Mouse (Mus musculus) MEL (cell line): ENCODE data around the gene Ubox5. TPM values are rescaled to one million over a fixed set of nuclear protein-coding genes. Genes with fewer than 3 reads are reported as not detected.
A peak's percentile ranks its signal among the peaks of the same experiment; 100 is the strongest.

Experiments
- DNase-seq: peaks from one replicate; pipeline ENCODE4 v3.0.0; 2011; ENCODE audit warnings: low read depth, low spot score
- H3K27ac ChIP-seq: 2 replicates; pipeline ENCODE4 v1.5.1; 2012; ENCODE audit warnings: low read depth, mild to moderate bottlenecking, control low read depth, low read length, moderate library complexity; ENCODE audit not compliant: control insufficient read depth
- H3K27me3 ChIP-seq, 2 experiments: fragments of 150-350 bp in 1 of 2; sonication (generic) in 1 of 2; 2 replicates each; pipeline ENCODE4 v1.6.1; 2012; ENCODE audit warnings: low read length in 2 of 2, mild to moderate bottlenecking in 2 of 2, improper control_type of control experiment in 1 of 2, moderate library complexity in 1 of 2; ENCODE audit not compliant: insufficient read depth in 2 of 2, control insufficient read depth in 1 of 2
- H3K36me3 ChIP-seq, 2 experiments: 2 replicates each; pipeline ENCODE4 v1.6.1; 2012 to 2014; ENCODE audit warnings: low read length in 2 of 2, improper control_type of control experiment in 1 of 2, inconsistent platforms in 1 of 2, mild to moderate bottlenecking in 1 of 2; ENCODE audit not compliant: insufficient read depth in 2 of 2, control insufficient read depth in 1 of 2
- H3K4me1 ChIP-seq, 2 experiments: fragments of 150-350 bp in 1 of 2; sonication (generic) in 1 of 2; 2 replicates each; pipeline ENCODE4 v1.6.1; 2012; ENCODE audit warnings: low read length in 2 of 2, improper control_type of control experiment in 1 of 2, mild to moderate bottlenecking in 1 of 2; ENCODE audit not compliant: insufficient read depth in 2 of 2, control insufficient read depth in 1 of 2
- H3K4me3 ChIP-seq, 2 experiments: fragments of 150-350 bp in 1 of 2; sonication (generic) in 1 of 2; 2 replicates each; pipeline ENCODE4 v1.5.1; 2012; ENCODE audit warnings: low read depth in 2 of 2, low read length in 2 of 2, mild to moderate bottlenecking in 2 of 2, moderate library complexity in 2 of 2, control low read depth in 1 of 2, improper control_type of control experiment in 1 of 2; ENCODE audit not compliant: control insufficient read depth in 1 of 2, insufficient read depth in 1 of 2
- H3K79me2 ChIP-seq: 2 replicates; pipeline ENCODE4 v1.6.1; 2012; ENCODE audit warnings: mild to moderate bottlenecking, low read length, moderate library complexity; ENCODE audit not compliant: control insufficient read depth, poor library complexity, insufficient read depth
- H3K9ac ChIP-seq: 2 replicates; pipeline ENCODE4 v1.6.1; 2012; ENCODE audit warnings: low read depth, mild to moderate bottlenecking, control low read depth, low read length, moderate library complexity; ENCODE audit not compliant: control insufficient read depth, poor library complexity, severe bottlenecking
- H3K9me3 ChIP-seq: fragments of 150-350 bp; sonication (generic); replicated peaks from 2 replicates; pipeline ENCODE4 v1.6.1; 2012; ENCODE audit warnings: mild to moderate bottlenecking, low read length, improper control_type of control experiment, moderate library complexity; ENCODE audit not compliant: insufficient read depth
- BHLHE40 ChIP-seq: IDR thresholded peaks from 2 replicates; pipeline ENCODE4 v1.6.1; 2012; ENCODE audit warnings: low read depth, mild to moderate bottlenecking, inconsistent platforms, low read length, improper control_type of control experiment, borderline replicate concordance
- CHD1 ChIP-seq: IDR thresholded peaks from 2 replicates; pipeline ENCODE4 v1.6.1; 2012; ENCODE audit warnings: low read depth, mild to moderate bottlenecking, inconsistent platforms, low read length, improper control_type of control experiment
- CHD2 ChIP-seq: IDR thresholded peaks from 2 replicates; pipeline ENCODE4 v1.6.1; 2011; ENCODE audit warnings: low read length, improper control_type of control experiment
- CTCF ChIP-seq, 3 experiments: IDR thresholded peaks in 2 of 3; conservative IDR thresholded peaks in 1 of 3; 2 replicates each; pipeline ENCODE4 v1.5.1; 2011 to 2012; ENCODE audit warnings: low read length in 3 of 3, low read depth in 2 of 3, mild to moderate bottlenecking in 2 of 3, improper control_type of control experiment in 1 of 3, inconsistent platforms in 1 of 3, mixed read lengths in 1 of 3, moderate library complexity in 1 of 3; ENCODE audit not compliant: control insufficient read depth in 1 of 3, insufficient read depth in 1 of 3, poor library complexity in 1 of 3, severe bottlenecking in 1 of 3
- E2F4 ChIP-seq: IDR thresholded peaks from 2 replicates; pipeline ENCODE4 v1.6.1; 2011; ENCODE audit warnings: low read depth, low read length, improper control_type of control experiment, borderline replicate concordance
- ELF1 ChIP-seq: IDR thresholded peaks from 2 replicates; pipeline ENCODE4 v1.6.1; 2014; ENCODE audit warnings: low read depth, mild to moderate bottlenecking, inconsistent platforms, low read length, improper control_type of control experiment, moderate library complexity
- EP300 ChIP-seq, 2 experiments: IDR thresholded peaks; 2 replicates each; pipeline ENCODE4 v1.6.1; 2011; ENCODE audit warnings: improper control_type of control experiment in 2 of 2, low read length in 2 of 2, low read depth in 1 of 2, mild to moderate bottlenecking in 1 of 2
- ETS1 ChIP-seq: IDR thresholded peaks from 2 replicates; pipeline ENCODE4 v1.6.1; 2012; ENCODE audit warnings: low read depth, mild to moderate bottlenecking, inconsistent platforms, low read length, improper control_type of control experiment, moderate library complexity
- GABPA ChIP-seq: IDR thresholded peaks from 2 replicates; pipeline ENCODE4 v1.6.1; 2012; ENCODE audit warnings: low read depth, mild to moderate bottlenecking, inconsistent platforms, low read length, improper control_type of control experiment, moderate library complexity
- GATA1 ChIP-seq: IDR thresholded peaks from 2 replicates; pipeline ENCODE4 v1.6.1; 2011; ENCODE audit warnings: low read depth, low read length, improper control_type of control experiment
- HCFC1 ChIP-seq: IDR thresholded peaks from 2 replicates; pipeline ENCODE4 v1.6.1; 2012; ENCODE audit warnings: low read depth, mild to moderate bottlenecking, inconsistent platforms, low read length, improper control_type of control experiment, moderate library complexity
- KAT2A ChIP-seq: conservative IDR thresholded peaks from 2 replicates; pipeline ENCODE4 v1.6.1; 2012; ENCODE audit warnings: low read depth, low read length, improper control_type of control experiment, inconsistent platforms
- MAX ChIP-seq: IDR thresholded peaks from 2 replicates; pipeline ENCODE4 v1.6.1; 2011; ENCODE audit warnings: low read length, improper control_type of control experiment
- MAZ ChIP-seq: IDR thresholded peaks from 2 replicates; pipeline ENCODE4 v1.6.1; 2012; ENCODE audit warnings: low read depth, mild to moderate bottlenecking, inconsistent platforms, low read length, improper control_type of control experiment
- MXI1 ChIP-seq: IDR thresholded peaks from 2 replicates; pipeline ENCODE4 v1.6.1; 2011; ENCODE audit warnings: mild to moderate bottlenecking, low read depth, low read length, improper control_type of control experiment
- MYB ChIP-seq: IDR thresholded peaks from 2 replicates; pipeline ENCODE4 v1.6.1; 2011; ENCODE audit warnings: mild to moderate bottlenecking, low read depth, low read length, improper control_type of control experiment
- MYC ChIP-seq: IDR thresholded peaks from 2 replicates; pipeline ENCODE4 v1.6.1; 2011; ENCODE audit warnings: low read depth, mild to moderate bottlenecking, low read length, improper control_type of control experiment, moderate library complexity
- NELFE ChIP-seq: IDR thresholded peaks from 2 replicates; pipeline ENCODE4 v1.6.1; 2011; ENCODE audit warnings: low read depth, low read length, improper control_type of control experiment
- SIN3A ChIP-seq: IDR thresholded peaks from 2 replicates; pipeline ENCODE4 v1.6.1; 2012; ENCODE audit warnings: low read length, improper control_type of control experiment, inconsistent platforms
- TBP ChIP-seq: IDR thresholded peaks from 2 replicates; pipeline ENCODE4 v1.8.0; 2011; ENCODE audit warnings: low read depth, low read length, improper control_type of control experiment
- TCF12 ChIP-seq: IDR thresholded peaks from 2 replicates; pipeline ENCODE4 v1.6.1; 2014; ENCODE audit warnings: low read depth, mild to moderate bottlenecking, inconsistent platforms, low read length, improper control_type of control experiment, moderate library complexity
- USF1 ChIP-seq: IDR thresholded peaks from 2 replicates; pipeline ENCODE4 v1.6.1; 2014; ENCODE audit warnings: low read depth, mild to moderate bottlenecking, inconsistent platforms, low read length, improper control_type of control experiment, moderate library complexity
- USF2 ChIP-seq, 2 experiments: IDR thresholded peaks; 2 replicates each; pipeline ENCODE4 v1.6.1; 2011 to 2012; ENCODE audit warnings: improper control_type of control experiment in 2 of 2, low read length in 2 of 2, borderline replicate concordance in 1 of 2, inconsistent platforms in 1 of 2, low read depth in 1 of 2, mild to moderate bottlenecking in 1 of 2; ENCODE audit not compliant: insufficient read depth in 1 of 2
- ZC3H11A ChIP-seq: IDR thresholded peaks from 2 replicates; pipeline ENCODE4 v1.6.1; 2012; ENCODE audit warnings: low read depth, mild to moderate bottlenecking, inconsistent platforms, low read length, improper control_type of control experiment
- ZMIZ1 ChIP-seq: IDR thresholded peaks from 2 replicates; pipeline ENCODE4 v1.6.1; 2012; ENCODE audit warnings: low read depth, mild to moderate bottlenecking, inconsistent platforms, low read length, improper control_type of control experiment, moderate library complexity
- polyA plus RNA-seq, 2 experiments: library from polyadenylated mRNA; stranded (reverse) in 1 of 2; unstranded in 1 of 2; fragments of >175 nt in 1 of 2; fragments of >200 nt in 1 of 2; gene quantifications; 2 replicates each; pipeline versions ENCODE4 v1.2.1 to v1.2.4; 2012; ENCODE audit warnings: low replicate concordance in 2 of 2, low read depth in 1 of 2; ENCODE audit not compliant: insufficient read length in 2 of 2, insufficient read depth in 1 of 2, missing spikeins in 1 of 2
- total RNA-seq: library from RNA; depleted of rRNA; stranded (reverse); fragments of 300-350 nt; gene quantifications from 2 replicates; pipeline ENCODE4 v1.2.3, GENCODE M21; 2012

Gene Ubox5
- total and polyA plus RNA-seq, 3 experiments: 5.4 to 11.2 TPM; not detected in 1

- Histone ChIP-seq H3K4me3 (no peak overlapping the region), H3K4me1 (no peaks in the 10 kb centered on the region), H3K79me2 (no peaks in the 10 kb centered on the region), H3K27ac (no peak overlapping the region), H3K9me3 (no peaks in the 10 kb centered on the region), H3K27me3 (no peaks in the 10 kb centered on the region), H3K36me3 (no peaks in the 10 kb centered on the region; a peak in 1 of 4 replicates), H3K9ac (no peak overlapping the region)
- no peak for DNase-seq
- TF ChIP-seq BHLHE40 (no peak), GABPA (no peak), CHD1 (no peak), HCFC1 (no peak), ELF1 (no peak), NELFE (no peak)
Measured at GRCm38 (mm10) chr2:130554841-130555240, 75.0 kb downstream of the Ubox5 start.

GRCm38 (mm10) chr2:130546957-130547356, 82.9 kb downstream of the Ubox5 start:
- no peak overlapping the region for H3K9ac ChIP-seq
- H3K79me2 ChIP-seq: no peaks in the 10 kb centered on the region
- H3K4me1 ChIP-seq: peaks cover 4 to 14% of the 10 kb centered on the region in 2 experiments; a peak in 2 of 4 replicates
- H3K27me3 ChIP-seq: no peaks in the 10 kb centered on the region
- H3K9me3 ChIP-seq: no peaks in the 10 kb centered on the region
- H3K36me3 ChIP-seq: peaks cover 5 to 11% of the 10 kb centered on the region in 2 experiments
- peak overlapping the region; percentile 9; the same call in 1 of the 2 replicates for H3K27ac ChIP-seq
- no peak overlapping the region for H3K4me3 ChIP-seq
- TF ChIP-seq E2F4 (no peak), MXI1 (peak; percentile 73), CTCF (IDR thresholded peaks at IDR 0.05 in 2 of 3, conservative IDR thresholded peaks at IDR 0.05 in 1 of 3; ENCODE audit: control insufficient read depth in 1 of 3, insufficient read depth in 1 of 3, low read depth in 2 of 3, low read length in 3 of 3, poor library complexity in 1 of 3, severe bottlenecking in 1 of 3) (no peak), MYC (no peak), ZMIZ1 (no peak), USF2 (IDR thresholded peaks at IDR 0.05; ENCODE audit: borderline replicate concordance in 1 of 2, insufficient read depth in 1 of 2, low read depth in 1 of 2, low read length in 2 of 2) (peak in 1 of 2 experiments; percentile 73; a peak in 2 of 4 replicates), GABPA (no peak), MYB (peak; percentile 38; the same call in 1 of the 2 replicates), MAZ (no peak), KAT2A (no peak), SIN3A (no peak), CHD2 (no peak), ZC3H11A (no peak), CHD1 (no peak), MAX (peak; percentile 85), EP300 (IDR thresholded peaks at IDR 0.05; ENCODE audit: low read depth in 1 of 2, low read length in 2 of 2) (peak; percentile 29 to 53; a peak in 3 of 4 replicates), ETS1 (peak; percentile 49; the same call in 1 of the 2 replicates), GATA1 (peak; percentile 44; the same call in 1 of the 2 replicates), TBP (no peak), BHLHE40 (peak; percentile 86), USF1 (peak; percentile 95), TCF12 (0 out of 2 replicates have a peak, but pooled peaks have one; percentile 21)
- peak; percentile 71 for DNase-seq
